Comparison of ENCODE assay signal across 19 mouse cellular contexts in the genomic region with DNA sequence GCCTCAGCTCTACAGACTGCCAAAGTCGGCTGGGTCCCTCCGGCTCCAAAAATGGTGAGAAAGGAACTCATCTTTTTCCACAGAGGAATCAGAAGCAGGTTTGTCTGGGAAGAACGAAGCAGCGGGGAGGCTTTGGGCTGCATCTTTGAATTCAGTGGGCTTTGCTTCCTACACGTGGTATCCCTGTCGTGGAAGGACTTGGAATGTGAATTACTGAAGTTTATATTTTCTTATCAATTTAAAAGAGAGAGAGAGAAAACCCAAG. TPM values are rescaled to one million over a fixed set of nuclear protein-coding genes. Genes with fewer than 3 reads are reported as not detected.
DNase-seq lines count a peak whose midpoint lies in the region; ATAC-seq and TF ChIP-seq lines count a peak whose summit lies in the region.
"Had no signal": no experiment of that assay in that cellular context is flagged by ENCODE, and none has a peak within 500 bp of the region (broad histone marks: within the 10 kb centered on the region; RNA-seq: fewer than 3 reads in every experiment).

No protein-coding gene starts in this region.

- no peak overlapping the region for H3K4me3 ChIP-seq in kidney, postnatal 0 days (replicated peaks; ENCODE audit: low read depth, low read length)
- H3K4me3 ChIP-seq in limb, embryonic 11.5 days (ENCODE audit: low read depth, low read length) = peak overlapping the region; percentile 69
- H3K4me3 ChIP-seq in limb, embryonic 15.5 days = peak overlapping the region; percentile 69
- H3K4me3 ChIP-seq: embryonic facial prominence, embryonic 13.5 days; forebrain, embryonic 12.5 days; heart, embryonic 12.5 days; hindbrain, embryonic 10.5 days had no signal

- 5% methylated on average over 6 of the region's 6 CpGs for WGBS in kidney, postnatal 0 days
- 2% methylated on average over 6 of the region's 6 CpGs for WGBS in limb, embryonic 11.5 days
- WGBS in limb, embryonic 15.5 days = 18% methylated on average over 6 of the region's 6 CpGs

- ATAC-seq in kidney, postnatal 0 days (replicated peaks; ENCODE audit: low FRiP score, low read depth) = no peak
- no peak for ATAC-seq in limb, embryonic 11.5 days (ENCODE audit: insufficient number of reproducible peaks, low FRiP score, low TSS enrichment, low read depth)
- no peak for ATAC-seq in limb, embryonic 15.5 days (ENCODE audit: insufficient number of reproducible peaks, low FRiP score, low TSS enrichment, low read depth)
- ATAC-seq: forebrain, postnatal 0 days had no signal

- no peak overlapping the region for H3K27ac ChIP-seq in kidney, postnatal 0 days
- peak overlapping the region; percentile 96 for H3K27ac ChIP-seq in limb, embryonic 11.5 days (replicated peaks; ENCODE audit: low read depth, low read length)
- peak overlapping the region; percentile 75 for H3K27ac ChIP-seq in limb, embryonic 15.5 days
- H3K27ac ChIP-seq: embryonic facial prominence, embryonic 13.5 days; forebrain, embryonic 12.5 days; hindbrain, embryonic 10.5 days; hindbrain, embryonic 14.5 days had no signal

- peaks cover 80% of the 10 kb centered on the region for H3K27me3 ChIP-seq in kidney, postnatal 0 days (ENCODE audit: insufficient read depth, low read length)
- peaks cover 55% of the 10 kb centered on the region for H3K27me3 ChIP-seq in limb, embryonic 11.5 days (ENCODE audit: control insufficient read depth, insufficient read depth, low read length)
- H3K27me3 ChIP-seq in limb, embryonic 15.5 days = peaks cover 51% of the 10 kb centered on the region

- DNase-seq in embryo, embryonic 9.5 days (ENCODE audit: extremely low spot score) = peak; percentile 37
- no peak for DNase-seq in embryo, embryonic 10.5 days (ENCODE audit: low spot score)
- peak; percentile 3 for DNase-seq in kidney, postnatal 0 days (ENCODE audit: low spot score)
- no peak for DNase-seq in kidney, postnatal 10 days
- no peak for DNase-seq in limb, embryonic 11.5 days (ENCODE audit: low spot score)
- DNase-seq in spleen, postnatal 10 days (ENCODE audit: low spot score in 2 of 2) = no peak
- DNase-seq: adrenal gland, postnatal 10 days; cerebellum, adult 11 months; cerebellum, adult 8-10 months; forebrain, postnatal 0 days; gastrocnemius, postnatal 25 days had no signal

- H3K9ac ChIP-seq in kidney, postnatal 0 days (ENCODE audit: low read depth, low read length) = no peak overlapping the region
- H3K9ac ChIP-seq in limb, embryonic 11.5 days (ENCODE audit: low read length) = peak overlapping the region; percentile 93
- H3K9ac ChIP-seq in limb, embryonic 15.5 days = peak overlapping the region; percentile 29; the same call in 1 of the 2 replicates
- H3K9ac ChIP-seq: embryonic facial prominence, embryonic 13.5 days; forebrain, embryonic 12.5 days; forebrain, postnatal 0 days; heart, embryonic 12.5 days; hindbrain, embryonic 14.5 days had no signal

- H3K36me3 ChIP-seq in kidney, postnatal 0 days (ENCODE audit: insufficient read depth, low read length) = no peaks in the 10 kb centered on the region
- no peaks in the 10 kb centered on the region for H3K36me3 ChIP-seq in limb, embryonic 11.5 days (ENCODE audit: control insufficient read depth, insufficient read depth, low read length)
- H3K36me3 ChIP-seq in limb, embryonic 15.5 days = no peaks in the 10 kb centered on the region
- H3K36me3 ChIP-seq: embryonic facial prominence, embryonic 13.5 days; forebrain, embryonic 12.5 days; heart, embryonic 12.5 days; hindbrain, embryonic 10.5 days had no signal

- TF ChIP-seq CTCF in kidney, postnatal 0 days (IDR thresholded peaks at IDR 0.05; ENCODE audit: low read depth) = no peak

- no peaks in the 10 kb centered on the region for H3K9me3 ChIP-seq in kidney, postnatal 0 days (replicated peaks; ENCODE audit: low read length)
- no peaks in the 10 kb centered on the region for H3K9me3 ChIP-seq in limb, embryonic 11.5 days (ENCODE audit: control insufficient read depth, low read length)
- H3K9me3 ChIP-seq in limb, embryonic 15.5 days = no peaks in the 10 kb centered on the region
- H3K9me3 ChIP-seq: embryonic facial prominence, embryonic 13.5 days; forebrain, embryonic 12.5 days; heart, embryonic 12.5 days; hindbrain, embryonic 10.5 days had no signal

- H3K4me2 ChIP-seq in kidney, postnatal 0 days (ENCODE audit: low read length) = no peak overlapping the region
- peak overlapping the region; percentile 62 for H3K4me2 ChIP-seq in limb, embryonic 11.5 days (ENCODE audit: low read depth, severe bottlenecking)
- H3K4me2 ChIP-seq in limb, embryonic 15.5 days = peak overlapping the region; percentile 59
- H3K4me2 ChIP-seq: embryonic facial prominence, embryonic 13.5 days; forebrain, embryonic 12.5 days; heart, embryonic 12.5 days; hindbrain, embryonic 14.5 days had no signal

- H3K4me1 ChIP-seq in kidney, postnatal 0 days (replicated peaks; ENCODE audit: insufficient read depth, low read length) = no peaks in the 10 kb centered on the region; the same call in 1 of the 2 replicates
- 0 out of 2 replicates have a peak, but pooled peaks cover 9% of the 10 kb centered on the region for H3K4me1 ChIP-seq in limb, embryonic 11.5 days (ENCODE audit: control insufficient read depth, insufficient read depth, low read length)
- peaks cover 30% of the 10 kb centered on the region for H3K4me1 ChIP-seq in limb, embryonic 15.5 days

RNA-seq across cellular contexts. Expression of a gene that starts 2.6 kb away (rescaled TPM):
- not detected in 2 replicates for polyA plus RNA-seq in kidney, postnatal 0 days (2015; fragmentation: Nextera tagmentation; extraction: Ambion mirVana)
- polyA plus RNA-seq in limb, embryonic 11.5 days (2014; fragmentation: Nextera tagmentation; extraction: Ambion mirVana) = 25.1 and 29.7 TPM in 2 replicates
- 11.0 and 17.4 TPM in 2 replicates for polyA plus RNA-seq in limb, embryonic 15.5 days (2015; fragmentation: Nextera tagmentation; extraction: Ambion mirVana)
- polyA plus RNA-seq: brain, embryonic 14.5 days; embryonic facial prominence, embryonic 13.5 days; forebrain, embryonic 12.5 days; forebrain, postnatal 0 days; heart, embryonic 12.5 days; heart, embryonic 16.5 days; hindbrain, embryonic 10.5 days; hindbrain, embryonic 14.5 days had no signal

RNA-seq across cellular contexts. Expression of a gene that starts 17.6 kb away (rescaled TPM):
- polyA plus RNA-seq in kidney, postnatal 0 days (2015; fragmentation: Nextera tagmentation; extraction: Ambion mirVana) = 24.7 and 27.7 TPM in 2 replicates
- polyA plus RNA-seq in limb, embryonic 11.5 days (2014; fragmentation: Nextera tagmentation; extraction: Ambion mirVana) = 66.3 and 78.0 TPM in 2 replicates
- polyA plus RNA-seq in limb, embryonic 15.5 days (2015; fragmentation: Nextera tagmentation; extraction: Ambion mirVana) = 23.3 and 33.4 TPM in 2 replicates
- polyA plus RNA-seq: brain, embryonic 14.5 days; embryonic facial prominence, embryonic 13.5 days; forebrain, embryonic 12.5 days; forebrain, postnatal 0 days; heart, embryonic 12.5 days; heart, embryonic 16.5 days; hindbrain, embryonic 10.5 days; hindbrain, embryonic 14.5 days had no signal

RNA-seq across cellular contexts. Expression of a gene that starts 22.6 kb away (rescaled TPM):
- 175 and 183 TPM in 2 replicates for polyA plus RNA-seq in kidney, postnatal 0 days (2015; fragmentation: Nextera tagmentation; extraction: Ambion mirVana)
- polyA plus RNA-seq in limb, embryonic 11.5 days (2014; fragmentation: Nextera tagmentation; extraction: Ambion mirVana) = 274 and 278 TPM in 2 replicates
- 86.8 and 108 TPM in 2 replicates for polyA plus RNA-seq in limb, embryonic 15.5 days (2015; fragmentation: Nextera tagmentation; extraction: Ambion mirVana)
- polyA plus RNA-seq: forebrain, embryonic 12.5 days; forebrain, postnatal 0 days; heart, embryonic 16.5 days; hindbrain, embryonic 10.5 days had no signal

RNA-seq across cellular contexts. Expression of a gene that starts 32.4 kb away (rescaled TPM):
- 57.3 and 57.8 TPM in 2 replicates for polyA plus RNA-seq in kidney, postnatal 0 days (2015; fragmentation: Nextera tagmentation; extraction: Ambion mirVana)
- 86.7 and 90.5 TPM in 2 replicates for polyA plus RNA-seq in limb, embryonic 11.5 days (2014; fragmentation: Nextera tagmentation; extraction: Ambion mirVana)
- 30.8 and 34.0 TPM in 2 replicates for polyA plus RNA-seq in limb, embryonic 15.5 days (2015; fragmentation: Nextera tagmentation; extraction: Ambion mirVana)
- polyA plus RNA-seq: brain, embryonic 14.5 days; embryonic facial prominence, embryonic 13.5 days; forebrain, embryonic 12.5 days; forebrain, postnatal 0 days; hindbrain, embryonic 10.5 days had no signal

RNA-seq across cellular contexts. Expression of a gene that starts 41.6 kb away (rescaled TPM):
- 29.7 and 31.7 TPM in 2 replicates for polyA plus RNA-seq in kidney, postnatal 0 days (2015; fragmentation: Nextera tagmentation; extraction: Ambion mirVana)
- polyA plus RNA-seq in limb, embryonic 11.5 days (2014; fragmentation: Nextera tagmentation; extraction: Ambion mirVana) = 14.7 and 16.2 TPM in 2 replicates
- polyA plus RNA-seq in limb, embryonic 15.5 days (2015; fragmentation: Nextera tagmentation; extraction: Ambion mirVana) = 12.0 and 12.9 TPM in 2 replicates
- polyA plus RNA-seq: embryonic facial prominence, embryonic 13.5 days; forebrain, embryonic 12.5 days; forebrain, postnatal 0 days; heart, embryonic 12.5 days; hindbrain, embryonic 10.5 days had no signal

Comparison
In these comparisons a context has a peak if more than half of its experiments do, and no peak if none do; other contexts are left out.
1. DNase-seq: peak in embryo, embryonic 9.5 days (single experiment) and kidney, postnatal 0 days (single experiment); none in embryo, embryonic 10.5 days (single experiment), kidney, postnatal 10 days (single experiment), limb, embryonic 11.5 days (single experiment) and spleen, postnatal 10 days (0 of 2).
2. RNA of a gene that starts 2.6 kb away (polyA plus RNA-seq): 25.1 to 29.7 TPM in limb, embryonic 11.5 days and 11.0 to 17.4 TPM in limb, embryonic 15.5 days; not detected in kidney, postnatal 0 days; every median in the first group is over 10 times any median in the second.